Mouse (Mus musculus) hindbrain, embryonic 12.5 days (tissue): ENCODE data around the gene Olfr872. TPM values are rescaled to one million over a fixed set of nuclear protein-coding genes. Genes with fewer than 3 reads are reported as not detected.
"Not testable (repeated sequence)": the region's sequence is repeated elsewhere in the genome, so short reads cannot be mapped to it uniquely, and the experiment has no call there.

Experiments used
- ATAC-seq: fragments of 200-750 bp; cut with Nextera tagmentation; 2 replicates; pipeline ENCODE4 v1.8.0; 2017; ENCODE audit warnings: moderate TSS enrichment; ENCODE audit not compliant: low FRiP score
- H3K27ac ChIP-seq: fragments of 300-500 bp; sonication (generic); 2 replicates; pipeline ENCODE4 v1.5.1; 2016; ENCODE audit warnings: mild to moderate bottlenecking
- H3K27me3 ChIP-seq: fragments of 300-500 bp; sonication (generic); 2 replicates; pipeline ENCODE4 v1.6.1; 2016; ENCODE audit warnings: mild to moderate bottlenecking
- H3K36me3 ChIP-seq: fragments of 300-500 bp; sonication (generic); 2 replicates; pipeline ENCODE4 v1.6.1; 2016; ENCODE audit warnings: mild to moderate bottlenecking
- H3K4me1 ChIP-seq: fragments of 300-500 bp; sonication (generic); 2 replicates; pipeline ENCODE4 v1.6.1; 2016
- H3K4me2 ChIP-seq: fragments of 300-500 bp; sonication (generic); replicated peaks from 2 replicates; pipeline ENCODE4 v1.6.1; 2016; ENCODE audit warnings: mild to moderate bottlenecking
- H3K4me3 ChIP-seq: fragments of 300-500 bp; sonication (generic); 2 replicates; pipeline ENCODE4 v1.5.1; 2016; ENCODE audit warnings: mild to moderate bottlenecking
- H3K9ac ChIP-seq: fragments of 300-500 bp; sonication (generic); 2 replicates; pipeline ENCODE4 v1.6.1; 2016; ENCODE audit warnings: mild to moderate bottlenecking, moderate library complexity
- H3K9me3 ChIP-seq: fragments of 300-500 bp; sonication (generic); replicated peaks from 2 replicates; pipeline ENCODE4 v1.6.1; 2016; ENCODE audit warnings: mild to moderate bottlenecking
- WGBS: fragments of 180-500 bp; shearing (Covaris S2); methylation state at CpG from one replicate; pipeline ENCODE4 v1.1.7; 2016; 5-methylcytosine and 5-hydroxymethylcytosine counted together
- polyA plus RNA-seq: library from polyadenylated mRNA; unstranded; fragments of >200 nt; fragmentation: Nextera tagmentation; extraction: Ambion mirVana; gene quantifications from 2 replicates; pipeline ENCODE4 v1.2.1, GENCODE M21; 2016

Gene Olfr872
- polyA plus RNA-seq, result not detected in 2 replicates

GRCm38 (mm10) chr9:20236819-20237218 is at the start of gene Olfr872:
Gene Olfr872, plus strand, starts transcription at chr9:20237119.
- Histone ChIP-seq H3K4me1 (no peaks in the 10 kb centered on the region), H3K36me3 (no peaks in the 10 kb centered on the region), H3K9ac (no peak within 1 kb of the TSS), H3K27ac (no peak within 1 kb of the TSS), H3K4me3 (no peak within 1 kb of the TSS), H3K27me3 (no peaks in the 10 kb centered on the region), H3K9me3 (peaks cover 4% of the 10 kb centered on the region), H3K4me2 (no peak within 1 kb of the TSS)
- no peak for ATAC-seq

GRCm38 (mm10) chr9:20202131-20202530 is 34.8 kb upstream of the Olfr872 start:
- no peak overlapping the region for H3K27ac ChIP-seq
- H3K9ac ChIP-seq, result no peak overlapping the region
- H3K27me3 ChIP-seq, result no peaks in the 10 kb centered on the region
- no peak overlapping the region for H3K4me3 ChIP-seq
- H3K4me1 ChIP-seq, result no peaks in the 10 kb centered on the region
- H3K9me3 ChIP-seq, result peaks cover 18% of the 10 kb centered on the region
- WGBS, result 61% methylated on average over 1 of the region's 1 CpGs
- H3K36me3 ChIP-seq, result no peaks in the 10 kb centered on the region
- no peak for ATAC-seq
- H3K4me2 ChIP-seq, result no peak overlapping the region

GRCm38 (mm10) chr9:20203413-20203984 is 33.4 kb upstream of the Olfr872 start:
- ATAC-seq, H3K27ac ChIP-seq, H3K4me1 ChIP-seq, H3K4me2 ChIP-seq, H3K9ac ChIP-seq, H3K36me3 ChIP-seq, H3K4me3 ChIP-seq, H3K27me3 ChIP-seq: not testable (repeated sequence)
- peaks cover 18% of the 10 kb centered on the region for H3K9me3 ChIP-seq
- WGBS, result 90% methylated on average over 7 of the region's 7 CpGs

GRCm38 (mm10) chr9:20210812-20211211 is 26.1 kb upstream of the Olfr872 start:
- Histone ChIP-seq H3K4me3 (no peak overlapping the region), H3K9ac (no peak overlapping the region), H3K27me3 (no peaks in the 10 kb centered on the region), H3K9me3 (0 out of 2 replicates have a peak, but pooled peaks cover under 1% of the 10 kb centered on the region), H3K4me1 (no peaks in the 10 kb centered on the region), H3K27ac (no peak overlapping the region), H3K36me3 (no peaks in the 10 kb centered on the region), H3K4me2 (no peak overlapping the region)
- 49% methylated on average over 1 of the region's 1 CpGs for WGBS
- ATAC-seq, result no peak

GRCm38 (mm10) chr9:20211477-20211876 is 25.4 kb upstream of the Olfr872 start:
- H3K4me3 ChIP-seq, result no peak overlapping the region
- no peak overlapping the region for H3K9ac ChIP-seq
- 0 out of 2 replicates have a peak, but pooled peaks cover 3% of the 10 kb centered on the region for H3K9me3 ChIP-seq
- H3K4me2 ChIP-seq, result no peak overlapping the region
- 72% methylated on average over 2 of the region's 2 CpGs for WGBS
- H3K36me3 ChIP-seq, result no peaks in the 10 kb centered on the region
- no peaks in the 10 kb centered on the region for H3K4me1 ChIP-seq
- no peak overlapping the region for H3K27ac ChIP-seq
- no peak for ATAC-seq
- H3K27me3 ChIP-seq, result no peaks in the 10 kb centered on the region

GRCm38 (mm10) chr9:20211907-20212306 is 25.0 kb upstream of the Olfr872 start, which contains the start of gene Olfr871:
Gene Olfr871, plus strand, starts transcription at chr9:20212207.
- no peak within 1 kb of the TSS for H3K4me2 ChIP-seq

GRCm38 (mm10) chr9:20237378-20237777 is 459 bp downstream of the Olfr872 start:
- H3K36me3 ChIP-seq, result no peaks in the 10 kb centered on the region
- H3K27me3 ChIP-seq, result no peaks in the 10 kb centered on the region
- H3K4me3 ChIP-seq, result no peak overlapping the region
- no peak overlapping the region for H3K27ac ChIP-seq
- peaks cover 4% of the 10 kb centered on the region for H3K9me3 ChIP-seq
- no peaks in the 10 kb centered on the region for H3K4me1 ChIP-seq
- no peak for ATAC-seq
- no peak overlapping the region for H3K4me2 ChIP-seq
- no peak overlapping the region for H3K9ac ChIP-seq
- WGBS, result 80% methylated on average over 2 of the region's 2 CpGs

More at GRCm38 (mm10) chr9:20211907-20212306, 25.0 kb upstream of the Olfr872 start, which contains the start of gene Olfr871:
- no peak for ATAC-seq
- Histone ChIP-seq H3K27me3 (no peaks in the 10 kb centered on the region), H3K4me3 (no peak within 1 kb of the TSS), H3K9ac (no peak within 1 kb of the TSS), H3K36me3 (no peaks in the 10 kb centered on the region), H3K27ac (no peak within 1 kb of the TSS), H3K9me3 (0 out of 2 replicates have a peak, but pooled peaks cover 6% of the 10 kb centered on the region), H3K4me1 (no peaks in the 10 kb centered on the region)

- WGBS, result 81% methylated on average over 1 of the region's 1 CpGs
- no peak within 1 kb of the TSS for H3K4me2 ChIP-seq
- H3K9me3 ChIP-seq, result no peaks in the 10 kb centered on the region; the same call in 1 of the 2 replicates
- no peaks in the 10 kb centered on the region for H3K4me1 ChIP-seq
- H3K27ac ChIP-seq, result no peak within 1 kb of the TSS
- H3K36me3 ChIP-seq, result no peaks in the 10 kb centered on the region
- no peak within 1 kb of the TSS for H3K4me3 ChIP-seq
- no peaks in the 10 kb centered on the region for H3K27me3 ChIP-seq
- no peak within 1 kb of the TSS for H3K9ac ChIP-seq
- ATAC-seq, result no peak
These were observed 45.1 kb downstream of the Olfr872 start, which contains the start of gene Olfr39 for GRCm38 (mm10) chr9:20282051-20282450. Gene Olfr39, plus strand, starts transcription at chr9:20282351.

GRCm38 (mm10) chr9:20295562-20295961 is 58.6 kb downstream of the Olfr872 start:
- H3K4me2 ChIP-seq, H3K4me1 ChIP-seq, H3K9me3 ChIP-seq, H3K27me3 ChIP-seq, H3K9ac ChIP-seq, ATAC-seq, H3K27ac ChIP-seq, H3K4me3 ChIP-seq, H3K36me3 ChIP-seq: not testable (repeated sequence)
- WGBS, result 81% methylated on average over 5 of the region's 5 CpGs

- Histone ChIP-seq H3K9me3 (peaks cover 6% of the 10 kb centered on the region), H3K36me3 (no peaks in the 10 kb centered on the region), H3K4me2 (no peak within 1 kb of the TSS), H3K27me3 (no peaks in the 10 kb centered on the region), H3K27ac (no peak within 1 kb of the TSS), H3K9ac (no peak within 1 kb of the TSS), H3K4me1 (no peaks in the 10 kb centered on the region), H3K4me3 (no peak within 1 kb of the TSS)
- 96% methylated on average over 1 of the region's 1 CpGs for WGBS
- no peak for ATAC-seq
These were observed 61.3 kb downstream of the Olfr872 start, which contains the start of gene Olfr873 for GRCm38 (mm10) chr9:20298232-20298631. Gene Olfr873, plus strand, starts transcription at chr9:20298532.

Other genes with a start within 250 kb of the Olfr872 start
- not detected in 2 replicates for gene Olfr866, start 209.1 kb upstream of the Olfr872 start, polyA plus RNA-seq
- gene Olfr867, start 179.6 kb upstream of the Olfr872 start, polyA plus RNA-seq, result not detected in 2 replicates
- not detected in 2 replicates for gene Olfr868, start 138.5 kb upstream of the Olfr872 start, polyA plus RNA-seq
- not detected in 2 replicates for gene Olfr869, start 108.1 kb upstream of the Olfr872 start, polyA plus RNA-seq
- not detected in 2 replicates for gene Olfr870, start 63.1 kb upstream of the Olfr872 start, polyA plus RNA-seq
- gene Olfr871, start 24.9 kb upstream of the Olfr872 start, polyA plus RNA-seq, result not detected in 2 replicates
- gene Olfr39, start 45.2 kb downstream of the Olfr872 start, polyA plus RNA-seq, result not detected in 2 replicates
- not detected in 2 replicates for gene Olfr873, start 61.4 kb downstream of the Olfr872 start, polyA plus RNA-seq
- not detected in 2 replicates for gene Olfr18, start 99.0 kb downstream of the Olfr872 start, polyA plus RNA-seq
- gene Zfp560, start 148.1 kb downstream of the Olfr872 start, polyA plus RNA-seq, result 35.5 and 39.8 TPM in 2 replicates
- 31.2 and 33.6 TPM in 2 replicates for gene Zfp26, start 223.0 kb downstream of the Olfr872 start, polyA plus RNA-seq